8 mouse cellular contexts compared by ENCODE assay signal in genomic region chr12:80791571-80792444, GRCm38 (mm10). TPM values are rescaled to one million over a fixed set of nuclear protein-coding genes. Genes with fewer than 3 reads are reported as not detected.
DNase-seq lines count a peak whose midpoint lies in the region; ATAC-seq and TF ChIP-seq lines count a peak whose summit lies in the region.

No protein-coding gene starts in this region.

- no peak for TF ChIP-seq CTCF in cerebellum, adult 2 months (IDR thresholded peaks at IDR 0.05; ENCODE audit: borderline replicate concordance, insufficient read depth, low read depth, low read length)

- no peak for ATAC-seq in forebrain, embryonic 14.5 days
- no peak for ATAC-seq in kidney, embryonic 16.5 days (ENCODE audit: low FRiP score, low TSS enrichment)
- no peak for ATAC-seq in midbrain, embryonic 14.5 days (ENCODE audit: low FRiP score, low TSS enrichment)

- H3K36me3 ChIP-seq in forebrain, embryonic 14.5 days (ENCODE audit: control insufficient read depth, insufficient read depth, low read length), result no peaks in the 10 kb centered on the region
- H3K36me3 ChIP-seq in kidney, embryonic 16.5 days (ENCODE audit: insufficient read depth, low read length), result no peaks in the 10 kb centered on the region
- H3K36me3 ChIP-seq in midbrain, embryonic 14.5 days (ENCODE audit: control insufficient read depth, insufficient read depth, low read length), result no peaks in the 10 kb centered on the region

- TF ChIP-seq POLR2A in cerebellum, adult 2 months (IDR thresholded peaks at IDR 0.05; ENCODE audit: borderline replicate concordance, insufficient read depth, low read length), result no peak

- H3K4me1 ChIP-seq in cerebellum, adult 2 months (ENCODE audit: control insufficient read depth, insufficient read depth, low read length), result peaks cover 20% of the 10 kb centered on the region
- H3K4me1 ChIP-seq in forebrain, embryonic 14.5 days (ENCODE audit: control insufficient read depth, insufficient read depth, low read length), result peaks cover 11% of the 10 kb centered on the region; the same call in 1 of the 2 replicates
- peaks cover 23% of the 10 kb centered on the region for H3K4me1 ChIP-seq in kidney, embryonic 16.5 days (ENCODE audit: insufficient read depth, low read length)
- peaks cover 18% of the 10 kb centered on the region for H3K4me1 ChIP-seq in midbrain, embryonic 14.5 days (ENCODE audit: control insufficient read depth, insufficient read depth, low read length)

- peak overlapping the region; percentile 88 for H3K9ac ChIP-seq in forebrain, embryonic 14.5 days (ENCODE audit: low read length)
- H3K9ac ChIP-seq in kidney, embryonic 16.5 days (replicated peaks; ENCODE audit: low read length), result peak overlapping the region; percentile 91
- peak overlapping the region; percentile 88 for H3K9ac ChIP-seq in midbrain, embryonic 14.5 days (replicated peaks; ENCODE audit: low read length)

- peak overlapping the region; percentile 54 for H3K4me3 ChIP-seq in cerebellum, adult 2 months (replicated peaks; ENCODE audit: insufficient read depth, low read depth, low read length)
- peak overlapping the region; percentile 86 for H3K4me3 ChIP-seq in forebrain, embryonic 14.5 days (ENCODE audit: low read depth, low read length)
- H3K4me3 ChIP-seq in kidney, embryonic 16.5 days (ENCODE audit: low read length), result peak overlapping the region; percentile 95
- H3K4me3 ChIP-seq in midbrain, embryonic 14.5 days (replicated peaks; ENCODE audit: low read depth, low read length), result peak overlapping the region; percentile 87

- WGBS in cerebellum, adult 2 months, result 13% methylated on average over 6 of the region's 6 CpGs
- 46% methylated on average over 6 of the region's 6 CpGs for WGBS in forebrain, embryonic 14.5 days
- WGBS in kidney, embryonic 16.5 days, result 39% methylated on average over 6 of the region's 6 CpGs
- WGBS in midbrain, embryonic 14.5 days, result 46% methylated on average over 6 of the region's 6 CpGs

- H3K27ac ChIP-seq in cerebellum, adult 2 months (ENCODE audit: insufficient read depth, low read length), result peak overlapping the region; percentile 56; the same call in 1 of the 2 replicates
- H3K27ac ChIP-seq in forebrain, embryonic 14.5 days (ENCODE audit: low read depth, low read length), result no peak overlapping the region
- peak overlapping the region; percentile 47; the same call in 1 of the 2 replicates for H3K27ac ChIP-seq in kidney, embryonic 16.5 days (ENCODE audit: low read length)
- H3K27ac ChIP-seq in midbrain, embryonic 14.5 days (replicated peaks; ENCODE audit: low read depth, low read length), result no peak overlapping the region; the same call in 1 of the 2 replicates

- H3K27me3 ChIP-seq in cerebellum, adult 2 months (ENCODE audit: control insufficient read depth, insufficient read depth, low read length), result no peaks in the 10 kb centered on the region
- H3K27me3 ChIP-seq in forebrain, embryonic 14.5 days (replicated peaks; ENCODE audit: control insufficient read depth, insufficient read depth, low read length), result no peaks in the 10 kb centered on the region
- H3K27me3 ChIP-seq in kidney, embryonic 16.5 days (ENCODE audit: insufficient read depth, low read length), result no peaks in the 10 kb centered on the region
- H3K27me3 ChIP-seq in midbrain, embryonic 14.5 days (ENCODE audit: control insufficient read depth, insufficient read depth, low read length), result no peaks in the 10 kb centered on the region

- H3K9me3 ChIP-seq in forebrain, embryonic 14.5 days (replicated peaks; ENCODE audit: control insufficient read depth, low read length), result no peaks in the 10 kb centered on the region
- no peaks in the 10 kb centered on the region for H3K9me3 ChIP-seq in kidney, embryonic 16.5 days (ENCODE audit: low read length)
- H3K9me3 ChIP-seq in midbrain, embryonic 14.5 days (ENCODE audit: control insufficient read depth, low read length), result no peaks in the 10 kb centered on the region

- H3K4me2 ChIP-seq in forebrain, embryonic 14.5 days (ENCODE audit: low read length), result peak overlapping the region; percentile 64
- H3K4me2 ChIP-seq in kidney, embryonic 16.5 days (replicated peaks; ENCODE audit: low read depth, low read length), result peak overlapping the region; percentile 63
- peak overlapping the region; percentile 84 for H3K4me2 ChIP-seq in midbrain, embryonic 14.5 days (ENCODE audit: low read length)

- peak in 1 of 2 experiments; percentile 54 for DNase-seq in cerebellum, adult 2 months
- no peak for DNase-seq in cerebellum, adult 8-10 months
- peak; percentile 59 for DNase-seq in NIH3T3 (ENCODE audit: low read depth)
- DNase-seq in forebrain, embryonic 14.5 days (ENCODE audit: low spot score), result peak; percentile 41
- DNase-seq in midbrain, embryonic 14.5 days, result peak; percentile 55
- DNase-seq in left cerebral cortex, postnatal 14 days (ENCODE audit: low spot score in 2 of 2), result no peak
- no peak for DNase-seq in gastrocnemius, postnatal 36 days

- intact Hi-C loops in left cerebral cortex, postnatal 14 days (cut with DNase I), result loop anchor here (5.0 kb wide), 2 partner anchors 35 to 155 kb away; partner anchors contain the start of gene Srsf5
- intact Hi-C loops in gastrocnemius, postnatal 36 days (cut with DNase I), result no loop called here

RNA-seq across cellular contexts. Expression of gene Susd6, which starts 1.5 kb away (rescaled TPM):
- polyA plus RNA-seq in cerebellum, adult 2 months (2012; rRNA removed), result 46.3 and 54.8 TPM in 2 replicates
- polyA plus RNA-seq in forebrain, embryonic 14.5 days (2014; fragmentation: Nextera tagmentation; extraction: Ambion mirVana), result 11.7 and 13.4 TPM in 2 replicates
- polyA plus RNA-seq in kidney, embryonic 16.5 days (2015; fragmentation: Nextera tagmentation; extraction: Ambion mirVana), result 17.1 and 19.5 TPM in 2 replicates
- polyA plus RNA-seq in midbrain, embryonic 14.5 days (2014; fragmentation: Nextera tagmentation; extraction: Ambion mirVana), result 8.8 and 14.3 TPM in 2 replicates
- total RNA-seq in left cerebral cortex, postnatal 14 days (2021), result 10 to 100 TPM; 27.0 to 29.5 TPM
- total RNA-seq in gastrocnemius, postnatal 36 days (2021), result 10 to 100 TPM; 29.6 to 30.3 TPM

RNA-seq across cellular contexts. Expression of gene Ccdc177, which starts 31.3 kb away (rescaled TPM):
- 4.9 and 5.4 TPM in 2 replicates for polyA plus RNA-seq in cerebellum, adult 2 months (2012; rRNA removed)
- polyA plus RNA-seq in forebrain, embryonic 14.5 days (2014; fragmentation: Nextera tagmentation; extraction: Ambion mirVana), result 6.3 and 6.7 TPM in 2 replicates
- 0.11 and 0.12 TPM in 2 replicates for polyA plus RNA-seq in kidney, embryonic 16.5 days (2015; fragmentation: Nextera tagmentation; extraction: Ambion mirVana)
- 8.5 and 8.8 TPM in 2 replicates for polyA plus RNA-seq in midbrain, embryonic 14.5 days (2014; fragmentation: Nextera tagmentation; extraction: Ambion mirVana)
- 10 to 100 TPM; 17.0 to 18.1 TPM for total RNA-seq in left cerebral cortex, postnatal 14 days (2021)
- total RNA-seq in gastrocnemius, postnatal 36 days (2021), result not detected

Comparison
In these comparisons a context has a peak if more than half of its experiments do, and no peak if none do; other contexts are left out.
1. DNase-seq: peak in NIH3T3 (single experiment), forebrain, embryonic 14.5 days (single experiment) and midbrain, embryonic 14.5 days (single experiment); none in cerebellum, adult 8-10 months (single experiment), left cerebral cortex, postnatal 14 days (0 of 2) and gastrocnemius, postnatal 36 days (0 of 2).
2. H3K27ac ChIP-seq: peak in cerebellum, adult 2 months (single experiment) and kidney, embryonic 16.5 days (single experiment); none in forebrain, embryonic 14.5 days (single experiment) and midbrain, embryonic 14.5 days (single experiment).
3. Peak in every context shown above with its lines, with median percentiles within 50 percentile points of each other: H3K4me3 ChIP-seq, H3K4me2 ChIP-seq and H3K9ac ChIP-seq.